Mouse (Mus musculus): ENCODE data around the gene Cks1b. TPM values are rescaled to one million over a fixed set of nuclear protein-coding genes. Genes with fewer than 3 reads are reported as not detected.

Gene Cks1b
- total RNA-seq, 4 experiments from 2014 or later, result 2.4 to 3.5 (median 2.8) TPM

- no peak for DNase-seq (ENCODE audit: low spot score in 2 of 2)
Observed at GRCm38 (mm10) chr3:89396654-89397005, 21.6 kb downstream of the Cks1b start.

GRCm38 (mm10) chr3:89395806-89396653 lies 22.2 kb downstream of the Cks1b start:
- no peak for DNase-seq (ENCODE audit: low spot score in 2 of 2)

- no peak for DNase-seq (ENCODE audit: low spot score in 2 of 2)
Observed at GRCm38 (mm10) chr3:89395419-89395805, 22.8 kb downstream of the Cks1b start.

- DNase-seq (ENCODE audit: low spot score in 2 of 2), result no peak
Observed at GRCm38 (mm10) chr3:89394894-89395256, 23.3 kb downstream of the Cks1b start.

- DNase-seq (ENCODE audit: low spot score in 2 of 2), result no peak
Observed at GRCm38 (mm10) chr3:89394006-89394893, 23.9 kb downstream of the Cks1b start, which contains the start of gene Zbtb7b. TSS of gene Zbtb7b (minus strand) at chr3:89394776.

- DNase-seq (ENCODE audit: low spot score in 2 of 2), result peak; percentile 78 to 96
Observed at GRCm38 (mm10) chr3:89393605-89394004, 24.6 kb downstream of the Cks1b start.

GRCm38 (mm10) chr3:89392871-89393311 lies 25.3 kb downstream of the Cks1b start:
- no peak for DNase-seq (ENCODE audit: low spot score in 2 of 2)

GRCm38 (mm10) chr3:89391663-89392511 lies 26.3 kb downstream of the Cks1b start:
- no peak for DNase-seq (ENCODE audit: low spot score in 2 of 2)

GRCm38 (mm10) chr3:89390699-89391662 lies 27.2 kb downstream of the Cks1b start:
- no peak for DNase-seq (ENCODE audit: low spot score in 2 of 2)

- no peak for DNase-seq (ENCODE audit: low spot score in 2 of 2)
Observed at GRCm38 (mm10) chr3:89390111-89390515, 28.1 kb downstream of the Cks1b start.

GRCm38 (mm10) chr3:89388901-89389740 lies 29.1 kb downstream of the Cks1b start:
- DNase-seq (ENCODE audit: low spot score in 2 of 2), result no peak

GRCm38 (mm10) chr3:89388134-89388881 lies 29.9 kb downstream of the Cks1b start:
- DNase-seq (ENCODE audit: low spot score in 2 of 2), result no peak

- DNase-seq (ENCODE audit: low spot score in 2 of 2), result no peak
Observed at GRCm38 (mm10) chr3:89387632-89388031, 30.6 kb downstream of the Cks1b start.

- no peak for DNase-seq (ENCODE audit: low spot score in 2 of 2)
Observed at GRCm38 (mm10) chr3:89386438-89387420, 31.5 kb downstream of the Cks1b start.

- no peak for DNase-seq (ENCODE audit: low spot score in 2 of 2)
Observed at GRCm38 (mm10) chr3:89385451-89385850, 32.7 kb downstream of the Cks1b start.

GRCm38 (mm10) chr3:89384331-89385076 lies 33.7 kb downstream of the Cks1b start:
- no peak for DNase-seq (ENCODE audit: low spot score in 2 of 2)

Measured in left cerebral cortex, adult 8-10 months (tissue).